Mouse (Mus musculus) left cerebral cortex, postnatal 4 days (tissue): Measurements from ENCODE around the gene Serping1. TPM values are rescaled to one million over a fixed set of nuclear protein-coding genes. Genes with fewer than 3 reads are reported as not detected.

Experiments used
- DNase-seq: peaks from one replicate; pipeline ENCODE4 v3.0.0-alpha.2; 2022
- intact Hi-C: fragments of 180-260 bp; cut with DNase I; formaldehyde crosslinking; loops from one replicate; pipeline ENCODE4 v1.15.1; 2025
- total RNA-seq, 2 experiments: library from RNA; stranded (reverse); gene quantifications; 2 replicates each; pipeline ENCODE4 v1.2.3; 2021

Gene Serping1
- total RNA-seq, 2 experiments from 2014 or later, result 5.6 to 6.2 TPM

- DNase-seq, result no peak
- intact Hi-C loops, result no loop called here
Observed at GRCm38 (mm10) chr2:84783840-84784566, 8.8 kb upstream of the Serping1 start.

DNA sequence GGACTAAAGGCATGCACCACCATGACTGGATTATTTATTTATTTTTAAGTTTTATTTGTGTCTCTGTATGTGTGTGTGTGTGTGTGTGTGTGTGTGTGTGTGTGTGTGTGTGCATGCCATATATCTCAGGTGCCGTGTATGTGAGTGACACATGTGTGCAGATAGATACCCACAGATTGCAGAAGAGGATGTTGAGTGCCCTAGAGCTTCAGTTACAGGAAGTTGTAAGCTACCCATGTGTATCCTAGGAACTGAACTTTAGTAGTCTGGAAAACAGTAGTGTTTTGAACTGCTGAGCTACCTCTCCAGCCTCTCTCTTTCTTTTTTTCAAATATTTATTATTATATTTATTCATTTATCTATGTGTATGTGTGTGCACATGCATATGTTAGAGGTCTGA lies 8.1 kb upstream of the Serping1 start:
- no peak for DNase-seq
- intact Hi-C loops, result no loop called here

DNA sequence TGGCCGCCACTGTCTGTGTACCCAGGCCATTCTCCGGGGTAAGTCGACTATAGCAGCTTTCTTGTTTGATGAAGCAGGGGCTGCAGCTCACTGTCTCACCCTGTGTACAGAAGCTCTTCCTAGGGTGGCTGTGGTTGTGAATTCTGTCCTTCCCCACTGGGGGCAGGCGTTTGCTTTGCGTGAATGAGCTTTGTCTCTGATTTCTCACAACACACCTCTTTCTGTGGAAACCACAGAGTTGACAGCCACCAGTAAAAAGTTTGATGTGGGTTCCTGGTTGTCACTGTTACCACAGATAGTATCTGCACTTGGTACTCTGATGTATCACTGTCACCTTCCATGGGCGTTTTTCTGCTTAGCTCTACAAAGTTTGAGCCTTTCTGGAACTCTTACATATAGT lies 4.0 kb upstream of the Serping1 start:
- intact Hi-C loops, result no loop called here
- no peak for DNase-seq

DNA sequence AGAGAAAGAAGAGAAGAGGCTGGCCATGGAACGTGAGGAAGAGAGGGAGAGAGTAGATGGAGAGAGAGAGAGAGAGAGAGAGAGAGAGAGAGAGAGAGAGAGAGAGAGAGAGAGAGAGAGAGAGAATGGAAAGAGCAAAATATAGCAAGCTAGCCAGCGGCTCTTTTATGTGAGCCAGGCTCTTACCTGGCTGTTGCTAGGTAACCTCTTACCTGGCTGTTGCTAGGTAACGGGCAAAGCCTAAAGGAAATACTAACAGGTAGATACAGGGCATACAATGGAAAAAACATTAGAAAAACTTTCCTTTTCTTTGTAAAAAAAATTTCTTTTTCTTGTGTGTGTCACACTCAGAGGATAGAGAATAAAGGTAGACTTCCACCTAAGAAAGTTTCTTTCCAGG lies 2.5 kb upstream of the Serping1 start:
- intact Hi-C loops, result no loop called here
- DNase-seq, result no peak

GRCm38 (mm10) chr2:84775665-84776064 lies 421 bp upstream of the Serping1 start:
- DNase-seq, result no peak
- intact Hi-C loops, result no loop called here

GRCm38 (mm10) chr2:84774751-84775150 lies 493 bp downstream of the Serping1 start:
- intact Hi-C loops, result no loop called here
- peak; percentile 83 for DNase-seq

- intact Hi-C loops, result no loop called here
- no peak for DNase-seq
Observed at GRCm38 (mm10) chr2:84773195-84773594, 2.0 kb downstream of the Serping1 start.

DNA sequence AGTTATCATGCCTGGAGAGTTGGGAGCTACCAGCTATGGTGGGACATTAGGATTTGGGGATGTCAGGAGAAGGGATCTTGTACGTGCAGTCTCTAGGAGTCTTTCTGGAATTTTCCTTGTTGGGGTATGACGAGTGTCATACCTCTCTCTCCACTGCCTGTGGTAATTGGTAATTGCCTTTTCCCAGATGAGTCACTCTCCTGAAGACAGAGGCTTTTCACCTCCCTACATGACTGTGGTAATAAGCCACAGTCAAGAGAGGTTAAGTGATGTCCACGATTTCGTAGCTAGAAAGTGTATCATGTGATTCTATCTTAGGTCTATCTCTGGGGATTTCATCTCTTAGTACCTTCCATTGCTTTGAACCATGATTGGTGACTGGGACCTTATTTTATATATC lies 2.8 kb downstream of the Serping1 start:
- no peak for DNase-seq

DNA sequence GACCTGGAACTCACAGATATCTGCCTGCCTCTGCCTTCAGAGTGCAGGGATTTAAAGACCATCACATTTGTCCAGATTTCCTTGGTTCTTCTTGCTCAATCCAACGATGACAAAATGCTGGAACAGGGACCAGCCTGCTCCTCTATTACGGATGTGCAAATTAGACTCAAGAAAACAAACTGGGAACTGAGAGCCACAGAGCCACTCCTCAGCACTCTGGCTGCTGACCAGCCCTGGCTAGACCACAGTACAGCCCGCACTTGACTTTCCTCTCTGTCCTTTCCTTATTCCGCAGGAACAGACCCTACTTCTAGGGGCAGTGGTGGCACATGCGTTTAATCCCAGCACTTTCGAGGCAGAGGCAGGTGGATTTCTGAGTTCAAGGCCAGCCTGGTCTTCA lies 4.7 kb downstream of the Serping1 start:
- no peak for DNase-seq
- intact Hi-C loops, result no loop called here

More for the DNA sequence above, 2.8 kb downstream of the Serping1 start:
- intact Hi-C loops, result no loop called here

DNA sequence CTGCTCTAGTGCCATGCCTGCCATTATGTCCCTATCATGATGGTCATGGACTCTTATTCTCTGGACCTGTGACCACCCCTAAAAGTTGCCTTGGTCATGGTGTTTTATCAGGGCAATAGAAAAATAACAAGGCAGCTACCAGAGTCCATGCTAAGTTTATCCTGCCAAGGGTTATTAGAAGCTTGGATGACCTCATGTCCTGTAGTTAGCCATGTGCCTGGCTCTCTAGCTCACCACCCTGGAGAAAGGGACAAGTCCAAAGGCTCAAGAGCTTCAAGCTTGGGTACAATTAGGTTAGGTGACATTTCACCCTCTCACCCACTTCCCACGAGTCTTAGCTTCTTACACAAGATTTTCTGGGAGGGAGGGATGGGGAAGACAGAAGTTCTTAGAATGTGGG lies 12.4 kb downstream of the Serping1 start:
- intact Hi-C loops, result no loop called here
- no peak for DNase-seq

DNA sequence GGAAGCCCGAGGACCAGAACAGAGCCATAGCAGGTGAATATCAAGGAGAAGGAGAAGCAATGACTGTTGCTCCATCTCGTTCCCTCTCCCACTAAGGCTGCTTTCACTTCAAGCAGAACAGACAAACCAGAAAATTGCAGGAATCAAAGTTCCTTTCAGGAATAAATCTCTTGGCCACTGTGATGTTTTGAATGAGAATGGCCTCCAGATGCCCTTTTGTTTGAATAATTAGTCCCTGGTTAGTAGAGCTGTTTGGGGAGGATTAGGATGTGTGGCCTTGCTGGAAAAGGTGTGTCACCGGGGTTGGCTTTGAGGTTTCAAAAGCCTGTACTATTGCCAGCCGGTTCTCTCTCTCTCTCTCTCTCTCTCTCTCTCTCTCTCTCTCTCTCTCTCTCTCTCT lies 12.9 kb downstream of the Serping1 start:
- no peak for DNase-seq
- intact Hi-C loops, result no loop called here

- intact Hi-C loops, result no loop called here
- DNase-seq, result no peak
Observed at GRCm38 (mm10) chr2:84761840-84762239, 13.4 kb downstream of the Serping1 start.

DNA sequence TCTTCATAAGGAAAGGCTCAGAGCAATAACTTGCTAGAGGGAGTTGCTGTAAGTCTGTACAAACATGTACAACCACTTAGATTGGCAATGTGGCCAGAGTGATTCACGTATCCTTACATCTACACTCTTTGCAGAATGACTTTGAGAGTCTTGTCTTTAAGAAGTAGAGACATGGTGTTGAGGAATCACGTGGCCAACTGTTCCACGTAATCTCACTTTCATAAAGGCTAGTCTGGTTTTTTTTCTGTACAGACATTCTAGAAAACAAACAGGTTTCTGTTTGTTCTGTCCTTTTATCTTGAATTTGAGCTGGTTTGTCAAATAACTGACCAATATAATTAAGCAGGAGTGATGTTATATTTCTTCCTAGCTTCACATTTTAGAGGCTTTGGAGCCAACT lies 13.9 kb downstream of the Serping1 start:
- DNase-seq, result no peak
- intact Hi-C loops, result no loop called here

DNA sequence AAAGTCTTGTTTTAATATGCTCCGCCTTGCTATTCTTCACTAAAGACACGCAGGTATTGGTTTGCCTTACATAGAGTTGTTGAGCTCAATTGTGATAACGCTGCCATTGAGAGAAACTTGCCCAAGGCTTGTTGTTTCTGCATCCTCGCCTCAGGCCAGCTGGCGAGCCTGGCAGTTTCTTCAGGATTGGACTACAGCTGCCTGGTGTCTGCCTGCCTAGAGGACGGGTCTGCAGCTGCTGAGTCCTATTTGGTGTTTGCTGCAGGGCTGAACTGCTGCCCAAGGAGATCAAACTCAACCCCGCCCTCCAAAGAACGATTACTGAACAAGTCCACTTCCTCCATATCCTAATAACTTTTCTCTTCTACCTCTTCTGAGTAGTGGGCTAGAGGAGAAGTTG lies 14.5 kb downstream of the Serping1 start:
- intact Hi-C loops, result no loop called here
- DNase-seq, result no peak

- intact Hi-C loops, result no loop called here
- peak; percentile 23 for DNase-seq
Observed at GRCm38 (mm10) chr2:84758542-84759127, 16.6 kb downstream of the Serping1 start.

DNA sequence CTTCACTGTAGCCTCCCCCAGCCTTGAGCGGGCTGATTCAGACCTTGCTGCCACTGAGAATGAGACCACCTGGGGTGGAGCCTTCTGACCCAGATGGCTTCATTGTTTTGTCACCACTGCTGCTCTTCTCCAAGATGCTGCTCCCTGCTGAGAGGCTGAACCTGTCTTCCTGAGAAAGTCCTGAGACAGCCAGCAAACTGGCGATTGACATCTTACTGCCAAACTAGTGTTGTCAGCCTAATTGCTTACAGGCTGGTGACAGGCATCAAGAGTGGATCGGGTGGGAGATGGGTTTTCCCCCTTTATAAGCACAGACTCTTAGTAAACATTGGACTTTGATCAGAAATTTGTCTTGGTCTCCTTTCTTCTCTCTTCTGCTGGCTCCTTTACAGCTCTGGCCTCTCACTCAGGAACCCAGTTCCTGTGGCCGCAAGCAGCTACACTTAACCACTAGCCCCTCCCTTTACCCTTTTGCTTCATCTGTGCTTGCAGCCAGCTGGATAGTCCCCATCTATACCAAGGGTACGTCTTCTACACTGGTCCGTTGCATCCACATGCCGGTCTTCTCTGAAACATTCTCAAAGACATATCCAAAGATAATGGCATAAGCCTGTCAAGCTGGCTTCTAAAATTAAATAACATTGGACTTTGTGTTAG lies 18.1 kb downstream of the Serping1 start:
- DNase-seq, result no peak
- intact Hi-C loops, result no loop called here

DNA sequence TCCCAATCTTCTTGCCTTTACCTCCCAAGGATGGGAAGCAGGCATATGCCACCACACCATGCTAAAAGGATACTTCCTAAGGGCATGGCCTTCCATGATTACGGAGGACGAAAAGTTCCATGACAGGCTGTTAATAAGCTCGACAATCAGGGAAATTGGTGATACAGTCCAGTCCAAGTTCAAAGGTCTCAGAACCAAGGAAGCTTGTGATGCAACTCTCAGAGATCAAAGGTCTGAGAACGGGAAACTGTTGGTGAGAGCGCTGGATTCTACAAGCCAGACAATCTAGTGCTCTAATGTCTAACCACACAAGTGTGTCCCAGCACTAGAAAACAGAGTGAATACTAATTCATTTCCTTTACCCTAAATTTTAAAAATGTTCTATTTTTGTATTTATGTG lies 19.0 kb downstream of the Serping1 start:
- DNase-seq, result no peak
- intact Hi-C loops, result no loop called here

GRCm38 (mm10) chr2:84750115-84750514 lies 25.1 kb downstream of the Serping1 start:
- DNase-seq, result no peak
- intact Hi-C loops, result no loop called here

DNA sequence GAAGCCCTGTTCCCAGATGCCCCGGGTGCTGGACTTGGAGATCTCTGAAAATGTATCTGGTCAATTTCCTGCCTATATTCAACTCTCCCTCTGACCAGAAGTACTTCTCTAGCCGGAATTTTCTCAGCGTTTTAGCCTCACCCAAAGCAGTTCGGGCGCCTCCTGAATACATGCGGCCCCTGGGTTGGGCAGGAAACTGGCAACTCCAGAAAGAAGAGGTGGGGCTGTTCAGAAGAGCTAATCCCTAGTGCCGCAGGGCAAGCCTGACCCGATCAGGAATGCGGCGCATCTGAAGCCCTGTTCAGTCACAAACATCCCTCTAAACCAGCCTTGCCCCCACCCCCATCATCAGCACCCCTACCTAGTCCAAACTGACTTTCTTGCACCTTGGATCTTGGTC lies 31.1 kb downstream of the Serping1 start:
- DNase-seq, result peak; percentile 43
- intact Hi-C loops, result loop anchor here (5.0 kb wide), 1 partner anchor 53 kb away; the partner anchor contains the start of gene Ube2l6

- DNase-seq, result peak; percentile 95
- intact Hi-C loops, result loop anchor here (5.0 kb wide), 1 partner anchor 54 kb away; the partner anchor contains the start of gene Ube2l6
Observed at GRCm38 (mm10) chr2:84743561-84743960, 31.7 kb downstream of the Serping1 start, which contains the start of gene Gm19426. Gene Gm19426, minus strand, starts transcription at chr2:84743655.

DNA sequence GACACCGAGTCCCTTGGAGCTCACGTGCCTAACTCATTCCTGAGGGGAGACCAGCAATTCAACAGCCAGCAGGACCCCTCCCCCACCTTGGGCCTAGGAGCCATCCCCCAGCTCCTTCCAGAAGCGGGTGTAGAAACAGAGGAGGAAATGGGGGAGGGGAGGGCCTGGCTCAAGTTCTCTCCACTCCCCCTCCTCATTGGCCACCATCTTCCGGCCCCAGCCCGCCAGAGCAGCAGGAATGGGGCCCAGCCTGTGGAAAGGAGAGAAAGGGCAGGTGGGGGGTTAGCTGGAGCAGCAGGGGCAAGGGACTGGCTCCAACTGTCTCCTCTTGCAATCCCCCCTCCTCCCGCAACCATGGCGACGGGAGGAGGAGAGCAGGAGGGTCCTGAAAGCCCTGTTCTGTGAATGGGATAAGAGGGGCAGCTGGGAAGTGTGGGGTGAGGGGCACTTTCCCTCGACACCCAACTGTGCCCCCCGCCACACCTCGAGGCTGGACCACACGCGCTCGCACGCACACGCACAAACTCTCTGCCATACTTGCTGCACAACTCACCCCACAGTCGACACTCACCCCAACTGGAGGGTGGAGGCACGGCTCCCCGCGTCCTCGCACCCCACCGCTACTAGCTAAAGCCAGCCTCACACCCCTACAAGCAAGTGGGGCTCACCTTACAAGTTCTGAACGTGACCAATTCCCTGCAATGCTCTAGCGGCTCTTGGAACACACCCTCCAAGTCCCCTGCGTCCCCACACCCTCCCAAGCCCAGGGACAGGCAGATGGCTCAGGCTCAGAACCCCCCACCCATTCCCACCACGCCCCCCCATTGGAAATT lies 32.6 kb downstream of the Serping1 start:
- intact Hi-C loops, result loop anchor here (5.0 kb wide), 1 partner anchor 55 kb away; the partner anchor contains the start of gene Ube2l6
- peak; percentile 95 for DNase-seq
